Mouse (Mus musculus): ENCODE data around the gene Prepl. TPM values are rescaled to one million over a fixed set of nuclear protein-coding genes. Genes with fewer than 3 reads are reported as not detected.
A peak's percentile ranks its signal among the peaks of the same experiment; 100 is the strongest.

The Prepl gene
- total and polyA plus RNA-seq, 2 experiments from 2014 or later, result 94.0 to 124 TPM

DNA sequence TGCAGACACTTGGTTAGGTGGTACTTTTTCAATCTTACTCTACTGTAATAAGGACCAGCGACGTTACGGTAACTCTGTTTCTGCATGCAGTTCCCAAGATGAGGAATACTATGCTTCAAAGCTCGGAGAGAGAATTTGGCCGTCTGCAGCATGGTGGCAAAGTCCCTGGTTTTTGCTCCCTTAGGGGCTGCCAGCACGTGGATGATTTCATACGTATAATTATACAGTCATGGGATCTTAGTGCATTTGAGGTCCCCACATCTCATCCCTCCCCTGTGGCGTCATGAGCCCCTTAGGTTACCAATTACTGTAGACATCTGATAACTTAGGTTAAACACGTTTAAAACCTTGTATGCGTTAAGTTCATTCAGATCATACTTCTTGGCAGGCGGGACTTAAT lies 1.6 kb downstream of the Prepl start:
- H3K27ac ChIP-seq, result no peak overlapping the region
- ATAC-seq (no peak), DNase-seq (ENCODE audit: low spot score) (no peak)
- no peaks in the 10 kb centered on the region for H3K27me3 ChIP-seq (ENCODE audit: insufficient read depth, low read length)
- TF ChIP-seq CTCF (IDR thresholded peaks at IDR 0.05; ENCODE audit: low read depth), result no peak
- no peaks in the 10 kb centered on the region for H3K9me3 ChIP-seq (ENCODE audit: low read length)
- H3K9ac ChIP-seq (replicated peaks; ENCODE audit: low read length), result no peak overlapping the region
- no peaks in the 10 kb centered on the region for H3K4me1 ChIP-seq (ENCODE audit: insufficient read depth, low read length)
- no peaks in the 10 kb centered on the region for H3K36me3 ChIP-seq (ENCODE audit: insufficient read depth, low read length)
- peak overlapping the region; percentile 68; the same call in 1 of the 2 replicates for H3K4me2 ChIP-seq (ENCODE audit: low read depth, low read length)
- WGBS, result 84% methylated on average over 11 of the region's 11 CpGs
- H3K4me3 ChIP-seq (ENCODE audit: low read length), result no peak overlapping the region

DNA sequence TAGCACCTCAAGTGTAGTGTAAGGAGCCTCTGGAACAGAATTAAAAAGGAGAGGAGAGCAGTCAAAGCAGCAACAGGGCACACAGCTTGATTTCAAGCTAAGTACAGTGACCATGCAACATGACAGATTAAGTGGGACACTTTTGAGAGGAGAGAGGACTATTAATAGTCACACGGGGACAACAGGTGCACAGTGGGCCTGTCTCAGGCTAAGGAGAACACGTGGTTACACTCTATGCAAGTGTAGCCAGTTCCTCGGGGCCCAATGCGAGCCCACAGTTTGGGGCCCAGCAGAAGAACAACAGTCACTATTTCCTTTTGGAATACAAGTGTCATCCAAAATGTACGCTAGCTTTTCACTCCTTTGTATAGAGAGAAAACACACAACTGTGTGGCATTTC lies 2.5 kb downstream of the Prepl start:
- H3K27me3 ChIP-seq (ENCODE audit: insufficient read depth, low read length), result no peaks in the 10 kb centered on the region
- WGBS, result 89% methylated on average over 5 of the region's 5 CpGs

DNA sequence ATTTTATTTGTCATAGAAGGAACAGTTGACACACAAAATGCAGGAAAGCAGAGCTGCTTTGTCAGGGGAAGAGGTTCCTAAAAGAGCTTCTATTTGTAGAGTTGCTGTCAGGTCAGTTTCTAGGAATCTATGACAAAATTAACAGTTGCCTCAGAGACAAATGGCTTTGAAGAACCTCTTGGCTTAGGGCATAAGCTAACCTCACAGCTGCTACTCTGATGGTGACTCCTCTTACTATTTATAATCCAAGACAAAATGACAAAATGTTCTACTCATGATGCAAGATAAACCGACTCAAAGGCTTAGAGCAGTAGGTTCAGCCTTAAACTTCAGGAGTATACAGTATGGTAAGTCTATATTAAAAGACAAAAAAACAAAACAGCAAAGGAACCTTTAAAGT lies 3.5 kb downstream of the Prepl start:
- ATAC-seq (no peak), DNase-seq (ENCODE audit: low spot score) (no peak)
- H3K27ac ChIP-seq, result no peak overlapping the region
- no peaks in the 10 kb centered on the region for H3K9me3 ChIP-seq (ENCODE audit: low read length)
- no peak overlapping the region for H3K4me2 ChIP-seq (ENCODE audit: low read depth, low read length)
- no peak overlapping the region for H3K4me3 ChIP-seq (ENCODE audit: low read length)
- WGBS, result 88% methylated on average over 1 of the region's 1 CpGs
- H3K9ac ChIP-seq (replicated peaks; ENCODE audit: low read length), result no peak overlapping the region
- H3K27me3 ChIP-seq (ENCODE audit: insufficient read depth, low read length), result no peaks in the 10 kb centered on the region
- TF ChIP-seq CTCF (IDR thresholded peaks at IDR 0.05; ENCODE audit: low read depth), result no peak
- no peaks in the 10 kb centered on the region for H3K4me1 ChIP-seq (ENCODE audit: insufficient read depth, low read length)
- no peaks in the 10 kb centered on the region for H3K36me3 ChIP-seq (ENCODE audit: insufficient read depth, low read length)

More for the DNA sequence above, 2.5 kb downstream of the Prepl start:
- H3K36me3 ChIP-seq (ENCODE audit: insufficient read depth, low read length), result no peaks in the 10 kb centered on the region
- no peaks in the 10 kb centered on the region for H3K9me3 ChIP-seq (ENCODE audit: low read length)
- DNase-seq (ENCODE audit: low spot score) (no peak), ATAC-seq (no peak)
- no peak overlapping the region for H3K27ac ChIP-seq
- H3K9ac ChIP-seq (replicated peaks; ENCODE audit: low read length), result no peak overlapping the region
- H3K4me1 ChIP-seq (ENCODE audit: insufficient read depth, low read length), result no peaks in the 10 kb centered on the region
- no peak overlapping the region for H3K4me3 ChIP-seq (ENCODE audit: low read length)
- H3K4me2 ChIP-seq (ENCODE audit: low read depth, low read length), result no peak overlapping the region
- TF ChIP-seq CTCF (IDR thresholded peaks at IDR 0.05; ENCODE audit: low read depth), result no peak

- ATAC-seq (no peak), DNase-seq (ENCODE audit: low spot score) (no peak)
- no peak overlapping the region for H3K27ac ChIP-seq
- H3K9me3 ChIP-seq (ENCODE audit: low read length), result no peaks in the 10 kb centered on the region
- WGBS, result 90% methylated on average over 2 of the region's 2 CpGs
- no peaks in the 10 kb centered on the region for H3K27me3 ChIP-seq (ENCODE audit: insufficient read depth, low read length)
- H3K9ac ChIP-seq (replicated peaks; ENCODE audit: low read length), result no peak overlapping the region
- H3K4me3 ChIP-seq (ENCODE audit: low read length), result no peak overlapping the region
- H3K4me1 ChIP-seq (ENCODE audit: insufficient read depth, low read length), result no peaks in the 10 kb centered on the region
- TF ChIP-seq CTCF (IDR thresholded peaks at IDR 0.05; ENCODE audit: low read depth), result no peak
- no peak overlapping the region for H3K4me2 ChIP-seq (ENCODE audit: low read depth, low read length)
- peaks cover 5% of the 10 kb centered on the region; the same call in 1 of the 2 replicates for H3K36me3 ChIP-seq (ENCODE audit: insufficient read depth, low read length)
These were observed 4.7 kb downstream of the Prepl start for GRCm38 (mm10) chr17:85085335-85085734.

GRCm38 (mm10) chr17:85080781-85081180 lies 9.3 kb downstream of the Prepl start:
- Histone ChIP-seq H3K4me1 (ENCODE audit: insufficient read depth, low read length) (no peaks in the 10 kb centered on the region), H3K4me2 (ENCODE audit: low read depth, low read length) (no peak overlapping the region), H3K36me3 (ENCODE audit: insufficient read depth, low read length) (peaks cover 25% of the 10 kb centered on the region; the same call in 1 of the 2 replicates), H3K9me3 (ENCODE audit: low read length) (no peaks in the 10 kb centered on the region), H3K9ac (replicated peaks; ENCODE audit: low read length) (no peak overlapping the region), H3K4me3 (ENCODE audit: low read length) (no peak overlapping the region), H3K27me3 (ENCODE audit: insufficient read depth, low read length) (no peaks in the 10 kb centered on the region), H3K27ac (no peak overlapping the region)
- no peak for ATAC-seq
- TF ChIP-seq CTCF (IDR thresholded peaks at IDR 0.05; ENCODE audit: low read depth), result no peak
- DNase-seq (ENCODE audit: low spot score), result no peak
- 95% methylated on average over 11 of the region's 11 CpGs for WGBS

- H3K9ac ChIP-seq (replicated peaks; ENCODE audit: low read length), result no peak overlapping the region
- DNase-seq (ENCODE audit: low spot score) (no peak), ATAC-seq (no peak)
- no peak overlapping the region for H3K4me3 ChIP-seq (ENCODE audit: low read length)
- peaks cover 32% of the 10 kb centered on the region; the same call in 1 of the 2 replicates for H3K36me3 ChIP-seq (ENCODE audit: insufficient read depth, low read length)
- no peaks in the 10 kb centered on the region for H3K9me3 ChIP-seq (ENCODE audit: low read length)
- H3K27ac ChIP-seq, result no peak overlapping the region
- H3K27me3 ChIP-seq (ENCODE audit: insufficient read depth, low read length), result no peaks in the 10 kb centered on the region
- 71% methylated on average over 3 of the region's 3 CpGs for WGBS
- no peaks in the 10 kb centered on the region for H3K4me1 ChIP-seq (ENCODE audit: insufficient read depth, low read length)
- no peak for TF ChIP-seq CTCF (IDR thresholded peaks at IDR 0.05; ENCODE audit: low read depth)
- H3K4me2 ChIP-seq (ENCODE audit: low read depth, low read length), result no peak overlapping the region
These were observed 10.8 kb downstream of the Prepl start for GRCm38 (mm10) chr17:85079276-85079675.

DNA sequence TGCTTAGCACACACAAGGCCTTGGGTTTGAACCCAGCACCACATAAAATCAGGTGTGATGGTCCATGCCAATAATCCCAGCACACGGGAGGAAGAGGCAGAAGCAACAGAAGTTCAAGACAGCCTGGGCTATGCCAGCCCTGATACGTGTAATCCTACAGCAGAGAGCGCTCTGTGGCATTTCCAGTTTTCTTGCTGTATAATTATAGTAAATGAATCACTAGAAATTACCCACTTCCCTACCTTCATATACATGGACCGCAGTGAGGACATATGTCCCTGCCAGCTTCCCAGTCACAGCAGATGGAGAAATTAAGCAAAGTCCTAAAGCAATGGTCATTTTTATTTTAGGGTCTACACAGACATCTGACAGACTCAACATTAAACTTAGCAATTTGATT lies 16.0 kb downstream of the Prepl start:
- ATAC-seq (no peak), DNase-seq (ENCODE audit: low spot score) (no peak)
- H3K4me1 ChIP-seq (ENCODE audit: insufficient read depth, low read length), result no peaks in the 10 kb centered on the region
- H3K9ac ChIP-seq (replicated peaks; ENCODE audit: low read length), result no peak overlapping the region
- H3K36me3 ChIP-seq (ENCODE audit: insufficient read depth, low read length), result peaks cover 52% of the 10 kb centered on the region
- H3K9me3 ChIP-seq (ENCODE audit: low read length), result no peaks in the 10 kb centered on the region
- no peak overlapping the region for H3K27ac ChIP-seq
- no peak overlapping the region for H3K4me2 ChIP-seq (ENCODE audit: low read depth, low read length)
- TF ChIP-seq CTCF (IDR thresholded peaks at IDR 0.05; ENCODE audit: low read depth), result no peak
- H3K27me3 ChIP-seq (ENCODE audit: insufficient read depth, low read length), result no peaks in the 10 kb centered on the region
- H3K4me3 ChIP-seq (ENCODE audit: low read length), result no peak overlapping the region
- 92% methylated on average over 4 of the region's 4 CpGs for WGBS

Data from hindbrain, postnatal 0 days (tissue).